Mouse (Mus musculus): ENCODE results near the gene Gm11099.

Gm11099 gene

GRCm38 (mm10) chr2:58948796-58949195 lies 89.6 kb downstream of the Gm11099 start:
- no peak for TF ChIP-seq GATA4 (IDR thresholded peaks at IDR 0.05; ENCODE audit: insufficient replicate concordance, low read length)

GRCm38 (mm10) chr2:58952101-58952500 lies 92.9 kb downstream of the Gm11099 start:
- TF ChIP-seq GATA4 (IDR thresholded peaks at IDR 0.05; ENCODE audit: insufficient replicate concordance, low read length) = no peak

- no peak for TF ChIP-seq GATA4 (IDR thresholded peaks at IDR 0.05; ENCODE audit: insufficient replicate concordance, low read length)
Measured at GRCm38 (mm10) chr2:58956351-58956750, 97.1 kb downstream of the Gm11099 start.

- no peak for TF ChIP-seq GATA4 (IDR thresholded peaks at IDR 0.05; ENCODE audit: insufficient replicate concordance, low read length)
Measured at GRCm38 (mm10) chr2:58956770-58957300, 97.6 kb downstream of the Gm11099 start.
